Mouse (Mus musculus): ENCODE data around the gene Cluh.

Cluh gene

DNA sequence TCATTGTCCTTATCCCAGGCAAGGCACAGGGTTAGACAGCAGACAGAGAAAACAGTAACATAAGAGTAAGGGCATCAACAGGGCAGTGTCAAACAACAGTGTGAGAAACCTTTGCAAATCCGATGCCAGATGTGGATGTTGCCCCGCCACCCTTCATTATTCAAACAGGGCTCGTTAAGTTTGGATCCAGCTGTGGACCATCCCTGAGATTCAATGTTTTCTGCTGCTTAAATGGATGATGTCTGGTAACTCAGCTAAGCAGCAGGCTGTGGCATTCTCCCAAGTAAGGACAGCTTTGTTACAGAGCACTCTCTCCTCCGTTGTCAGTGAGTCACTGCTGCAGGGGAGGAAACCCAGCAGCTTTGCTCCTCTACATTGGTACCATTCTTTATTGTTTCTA lies 25.9 kb downstream of the Cluh start:
- no peak for DNase-seq

GRCm38 (mm10) chr11:74692151-74692550 lies 42.9 kb downstream of the Cluh start:
- no peak for DNase-seq

DNA sequence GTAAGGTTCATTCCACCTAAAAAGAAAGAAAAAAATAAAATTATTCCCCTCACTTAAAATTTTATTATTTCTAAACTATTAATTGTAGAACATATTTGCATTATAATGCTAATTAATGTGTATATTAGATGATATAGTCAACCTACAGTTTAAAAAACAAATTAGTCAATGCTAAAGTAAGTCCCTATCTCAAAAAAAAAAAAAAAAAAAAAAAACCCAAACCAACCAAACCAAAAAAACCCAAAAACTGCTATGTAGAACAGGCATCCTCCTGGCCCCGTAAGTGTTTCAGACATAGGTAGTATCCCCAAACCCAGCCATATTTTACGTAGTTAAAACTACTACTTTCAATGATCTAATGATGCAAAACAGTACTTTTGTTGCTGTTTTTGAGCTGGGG lies 50.2 kb downstream of the Cluh start:
- no peak for DNase-seq

GRCm38 (mm10) chr11:74704068-74704467 lies 54.8 kb downstream of the Cluh start:
- no peak for DNase-seq

- DNase-seq, result no peak
These were observed 59.5 kb downstream of the Cluh start for GRCm38 (mm10) chr11:74708781-74709180.

- DNase-seq, result no peak
These were observed 61.4 kb downstream of the Cluh start for GRCm38 (mm10) chr11:74710671-74711070.

- DNase-seq, result no peak
These were observed 66.8 kb downstream of the Cluh start for GRCm38 (mm10) chr11:74715971-74716525.

All from B cell, adult 2 months (primary cell).